Mouse (Mus musculus) ES-Bruce4 (cell line): ENCODE measurements around the gene Ramp1. TPM values are rescaled to one million over a fixed set of nuclear protein-coding genes. Genes with fewer than 3 reads are reported as not detected.

Source experiments
- H3K27ac ChIP-seq: 2 replicates; pipeline ENCODE4 v1.5.1; 2012; ENCODE audit warnings: low read length, inconsistent platforms; ENCODE audit not compliant: insufficient read depth
- H3K27me3 ChIP-seq: 2 replicates; pipeline ENCODE4 v1.6.1; 2012; ENCODE audit warnings: mild to moderate bottlenecking, low read length, inconsistent platforms; ENCODE audit not compliant: control insufficient read depth, poor library complexity, insufficient read depth, severe bottlenecking
- H3K36me3 ChIP-seq: 2 replicates; pipeline ENCODE4 v1.6.1; 2012; ENCODE audit warnings: inconsistent platforms, mild to moderate bottlenecking, low read length, moderate library complexity; ENCODE audit not compliant: control insufficient read depth, poor library complexity, insufficient read depth, severe bottlenecking
- H3K4me1 ChIP-seq: one replicate; pipeline ENCODE4 v1.8.1; 2011; ENCODE audit warnings: low read length; ENCODE audit not compliant: control insufficient read depth, insufficient read depth
- H3K4me3 ChIP-seq: 2 replicates; pipeline ENCODE4 v1.5.1; 2011; ENCODE audit warnings: low read depth, mild to moderate bottlenecking, low read length
- H3K9ac ChIP-seq: 2 replicates; pipeline ENCODE4 v1.6.1; 2012; ENCODE audit warnings: low read depth, mild to moderate bottlenecking, inconsistent platforms; ENCODE audit not compliant: poor library complexity, severe bottlenecking
- H3K9me3 ChIP-seq: replicated peaks from 2 replicates; pipeline ENCODE4 v1.6.1; 2012; ENCODE audit warnings: mild to moderate bottlenecking, low read length, inconsistent platforms; ENCODE audit not compliant: control insufficient read depth, poor library complexity, insufficient read depth, severe bottlenecking
- CTCF ChIP-seq: IDR thresholded peaks from one replicate; pipeline ENCODE4 v1.8.1; 2011; ENCODE audit warnings: low read depth, low read length
- EP300 ChIP-seq: IDR thresholded peaks from 2 replicates; pipeline ENCODE4 v1.6.1; 2011; ENCODE audit warnings: low read depth, low read length; ENCODE audit not compliant: insufficient read depth
- POLR2A ChIP-seq: IDR thresholded peaks from one replicate; pipeline ENCODE4 v1.8.1; 2011; ENCODE audit warnings: low read length; ENCODE audit not compliant: insufficient read depth
- polyA plus RNA-seq: library from polyadenylated mRNA; stranded (reverse); fragments of >200 nt; gene quantifications from 2 replicates; pipeline ENCODE4 v1.2.4, GENCODE M21; 2011; ENCODE audit warnings: low read depth; ENCODE audit not compliant: missing spikeins, insufficient read depth, insufficient read length

Gene Ramp1
- polyA plus RNA-seq, 1 experiment = 0.69 TPM

GRCm38 (mm10) chr1:91181261-91181660 is 1.6 kb downstream of the Ramp1 start:
- Histone ChIP-seq H3K4me1 (no peaks in the 10 kb centered on the region), H3K9me3 (no peaks in the 10 kb centered on the region), H3K36me3 (no peaks in the 10 kb centered on the region), H3K27ac (no peak overlapping the region), H3K4me3 (no peak overlapping the region), H3K9ac (no peak overlapping the region), H3K27me3 (no peaks in the 10 kb centered on the region)
- TF ChIP-seq EP300 (no peak), POLR2A (no peak), CTCF (no peak)

GRCm38 (mm10) chr1:91181784-91182450 is 2.3 kb downstream of the Ramp1 start:
- no peaks in the 10 kb centered on the region for H3K9me3 ChIP-seq
- TF ChIP-seq CTCF (no peak), POLR2A (no peak), EP300 (no peak)
- no peak overlapping the region for H3K4me3 ChIP-seq
- no peak overlapping the region for H3K27ac ChIP-seq
- no peaks in the 10 kb centered on the region for H3K27me3 ChIP-seq
- H3K4me1 ChIP-seq = no peaks in the 10 kb centered on the region
- H3K36me3 ChIP-seq = no peaks in the 10 kb centered on the region
- H3K9ac ChIP-seq = no peak overlapping the region

- Histone ChIP-seq H3K36me3 (no peaks in the 10 kb centered on the region), H3K27me3 (no peaks in the 10 kb centered on the region), H3K9ac (no peak overlapping the region), H3K27ac (no peak overlapping the region), H3K4me3 (no peak overlapping the region), H3K4me1 (no peaks in the 10 kb centered on the region), H3K9me3 (no peaks in the 10 kb centered on the region)
- TF ChIP-seq CTCF (no peak), EP300 (no peak), POLR2A (no peak)
Measured at GRCm38 (mm10) chr1:91183305-91183704, 3.7 kb downstream of the Ramp1 start.

- H3K36me3 ChIP-seq = no peaks in the 10 kb centered on the region
- H3K4me1 ChIP-seq = no peaks in the 10 kb centered on the region
- no peak for TF ChIP-seq EP300
- no peak overlapping the region for H3K27ac ChIP-seq
- no peak overlapping the region for H3K9ac ChIP-seq
- no peaks in the 10 kb centered on the region for H3K9me3 ChIP-seq
- no peaks in the 10 kb centered on the region for H3K27me3 ChIP-seq
- no peak overlapping the region for H3K4me3 ChIP-seq
Measured at GRCm38 (mm10) chr1:91186677-91187076, 7.1 kb downstream of the Ramp1 start.

- H3K4me1 ChIP-seq = no peaks in the 10 kb centered on the region
- no peak overlapping the region for H3K9ac ChIP-seq
- no peaks in the 10 kb centered on the region for H3K27me3 ChIP-seq
- H3K9me3 ChIP-seq = no peaks in the 10 kb centered on the region
- H3K27ac ChIP-seq = no peak overlapping the region
- H3K4me3 ChIP-seq = no peak overlapping the region
- H3K36me3 ChIP-seq = no peaks in the 10 kb centered on the region
- no peak for TF ChIP-seq EP300
Measured at GRCm38 (mm10) chr1:91187315-91187714, 7.7 kb downstream of the Ramp1 start.

- H3K9ac ChIP-seq = no peak overlapping the region
- H3K27me3 ChIP-seq = no peaks in the 10 kb centered on the region
- H3K4me3 ChIP-seq = no peak overlapping the region
- no peaks in the 10 kb centered on the region for H3K36me3 ChIP-seq
- TF ChIP-seq EP300 = no peak
- no peak for TF ChIP-seq CTCF
- TF ChIP-seq POLR2A = no peak
- no peaks in the 10 kb centered on the region for H3K4me1 ChIP-seq
- no peak overlapping the region for H3K27ac ChIP-seq
- no peaks in the 10 kb centered on the region for H3K9me3 ChIP-seq
Measured at GRCm38 (mm10) chr1:91187786-91188640, 8.4 kb downstream of the Ramp1 start.
